Mouse (Mus musculus) brain, embryonic 14.5 days (tissue): ENCODE data around the gene Gmds.

Experiments
- CTCF ChIP-seq: fragments of 200-500 bp; IDR thresholded peaks from 2 replicates; pipeline ENCODE4 v1.5.1; 2012; ENCODE audit warnings: inconsistent platforms, mild to moderate bottlenecking, moderate library complexity, borderline replicate concordance; ENCODE audit not compliant: insufficient read depth, insufficient read length; ENCODE audit errors: extremely low read depth
- POLR2A ChIP-seq: fragments of 200-500 bp; IDR thresholded peaks from 2 replicates; pipeline ENCODE4 v1.6.1; 2012; ENCODE audit warnings: mild to moderate bottlenecking, inconsistent platforms, borderline replicate concordance; ENCODE audit not compliant: poor library complexity, insufficient read depth, insufficient read length, severe bottlenecking; ENCODE audit errors: extremely low read depth

DNA sequence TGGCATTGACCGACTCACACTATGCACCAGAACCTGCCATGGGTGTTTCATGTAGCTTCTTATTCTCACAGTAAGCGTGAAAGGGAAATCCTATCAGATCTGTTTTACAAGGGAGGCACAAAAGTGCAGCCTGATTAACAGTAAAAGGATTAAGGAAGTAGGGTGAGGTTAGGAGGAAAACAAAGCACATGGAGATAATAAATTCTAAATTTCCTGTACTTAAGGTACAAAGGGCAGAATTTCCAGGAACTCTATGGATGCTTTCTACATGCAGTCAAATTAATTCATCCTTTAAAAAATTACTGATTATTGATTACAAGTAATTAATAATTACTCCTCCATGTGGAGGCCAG lies 34.0 kb upstream of the Gmds start:
- TF ChIP-seq CTCF (no peak), POLR2A (no peak)
